Mouse (Mus musculus): ENCODE data around the gene Chil1.

- TF ChIP-seq POLR2A (IDR thresholded peaks at IDR 0.05; ENCODE audit: insufficient read length, low read depth), result no peak
- TF ChIP-seq POLR2AphosphoS2 (IDR thresholded peaks at IDR 0.05; ENCODE audit: insufficient read length, low read depth), result no peak
- no peak for TF ChIP-seq MYOG (IDR thresholded peaks at IDR 0.05; ENCODE audit: control insufficient read depth in 1 of 3, insufficient read depth in 1 of 3, insufficient read length in 2 of 3, low read depth in 2 of 3)
- TF ChIP-seq USF1 (IDR thresholded peaks at IDR 0.05; ENCODE audit: low read depth), result no peak
- no peak for TF ChIP-seq E2F4 (IDR thresholded peaks at IDR 0.05; ENCODE audit: insufficient read depth)
- no peak for TF ChIP-seq SRF (IDR thresholded peaks at IDR 0.05; ENCODE audit: control insufficient read depth, insufficient read length, low read depth)
Measured at GRCm38 (mm10) chr1:134222122-134223055, 40.4 kb downstream of the Chil1 start.

All from myocyte (in vitro differentiated cells).